Mouse (Mus musculus) adrenal gland, postnatal 4 days (tissue): ENCODE measurements around the gene Golt1a. TPM values are rescaled to one million over a fixed set of nuclear protein-coding genes. Genes with fewer than 3 reads are reported as not detected.

Experiments used
- total RNA-seq, 2 experiments: library from RNA; stranded (reverse); gene quantifications; 2 replicates each; pipeline ENCODE4 v1.2.3; 2021

Golt1a gene
- total RNA-seq, 2 experiments from 2014 or later = 0.76 to 2.0 TPM

Other genes starting within 250 kb of the Golt1a start
- 10 to 100 TPM; 71.6 to 75.0 TPM for gene Ppp1r15b, start 178.7 kb upstream of the Golt1a start, total RNA-seq
- 10 to 100 TPM; 22.2 to 32.7 TPM for gene Plekha6, start 145.6 kb upstream of the Golt1a start, total RNA-seq
- not detected for gene Kiss1, start 12.1 kb downstream of the Golt1a start, total RNA-seq
- gene Ren1, start 40.7 kb downstream of the Golt1a start, total RNA-seq = 10 to 100 TPM in 1 of 2 experiments, 1 to 10 TPM in 1; 2.0 to 17.3 TPM
- gene Etnk2, start 53.8 kb downstream of the Golt1a start, total RNA-seq = 10 to 100 TPM in 1 of 2 experiments, 1 to 10 TPM in 1; 8.1 to 12.1 TPM
- gene Sox13, start 114.6 kb downstream of the Golt1a start, total RNA-seq = 10 to 100 TPM; 26.0 to 35.2 TPM